8 mouse cellular contexts compared by ENCODE assay signal in the genomic region with DNA sequence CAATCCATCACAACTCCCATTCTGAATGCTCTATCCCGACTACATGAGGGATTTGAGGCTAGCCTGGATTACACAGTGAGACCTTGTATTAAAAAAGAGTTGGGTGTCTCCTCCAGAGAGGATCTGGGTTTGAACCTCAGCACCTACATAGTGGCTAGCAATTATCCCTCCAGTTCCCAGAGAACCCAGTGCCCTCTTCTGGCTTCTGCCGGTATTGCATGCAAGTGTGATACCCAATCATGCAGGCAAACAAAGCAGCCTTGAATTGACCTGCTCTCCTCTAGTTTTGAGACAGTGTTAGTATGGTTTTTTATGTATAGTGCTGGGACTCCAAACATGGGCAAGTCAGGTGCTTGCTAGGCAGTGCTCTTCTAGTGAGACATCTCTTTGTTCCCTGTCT. TPM values are rescaled to one million over a fixed set of nuclear protein-coding genes. Genes with fewer than 3 reads are reported as not detected.
A peak's percentile ranks its signal among the peaks of the same experiment; 100 is the strongest.
DNase-seq lines count a peak whose midpoint lies in the region; ATAC-seq and TF ChIP-seq lines count a peak whose summit lies in the region.

No protein-coding gene starts in this region.

- H3K9ac ChIP-seq in hindbrain, embryonic 13.5 days: no peak overlapping the region
- peak overlapping the region; percentile 38; the same call in 1 of the 2 replicates for H3K9ac ChIP-seq in intestine, embryonic 16.5 days (ENCODE audit: low read depth, low read length)
- no peak overlapping the region for H3K9ac ChIP-seq in limb, embryonic 14.5 days (ENCODE audit: low read depth, low read length, severe bottlenecking)
- H3K9ac ChIP-seq in neural tube, embryonic 11.5 days (ENCODE audit: low read length): no peak overlapping the region

- peaks cover 42% of the 10 kb centered on the region for H3K4me1 ChIP-seq in hindbrain, embryonic 10.5 days (replicated peaks)
- peaks cover 38% of the 10 kb centered on the region for H3K4me1 ChIP-seq in hindbrain, embryonic 13.5 days (replicated peaks)
- H3K4me1 ChIP-seq in erythroblast, embryonic 14.5 days (ENCODE audit: control insufficient read depth): peaks cover 47% of the 10 kb centered on the region
- H3K4me1 ChIP-seq in intestine, embryonic 16.5 days (ENCODE audit: control insufficient read depth, insufficient read depth, low read length): peaks cover 32% of the 10 kb centered on the region
- peaks cover 16% of the 10 kb centered on the region for H3K4me1 ChIP-seq in limb, embryonic 14.5 days (ENCODE audit: control insufficient read depth, insufficient read depth, low read length)
- peaks cover 6% of the 10 kb centered on the region for H3K4me1 ChIP-seq in neural tube, embryonic 11.5 days (ENCODE audit: control insufficient read depth, insufficient read depth, low read length)
- H3K4me1 ChIP-seq in thymus, adult 2 months (replicated peaks; ENCODE audit: control insufficient read depth, insufficient read depth, low read length): peaks cover 20% of the 10 kb centered on the region

- WGBS in hindbrain, embryonic 10.5 days: 19% methylated on average over 2 of the region's 2 CpGs
- WGBS in hindbrain, embryonic 13.5 days: 13% methylated on average over 2 of the region's 2 CpGs
- 20% methylated on average over 2 of the region's 2 CpGs for WGBS in intestine, embryonic 16.5 days
- WGBS in limb, embryonic 14.5 days: 14% methylated on average over 2 of the region's 2 CpGs
- WGBS in neural tube, embryonic 11.5 days: 18% methylated on average over 2 of the region's 2 CpGs
- 33% methylated on average over 2 of the region's 2 CpGs for WGBS in thymus, adult 2 months

- peaks cover 16% of the 10 kb centered on the region for H3K36me3 ChIP-seq in hindbrain, embryonic 10.5 days
- no peaks in the 10 kb centered on the region for H3K36me3 ChIP-seq in hindbrain, embryonic 13.5 days
- H3K36me3 ChIP-seq in erythroblast, embryonic 14.5 days (ENCODE audit: control insufficient read depth): peaks cover 53% of the 10 kb centered on the region
- H3K36me3 ChIP-seq in intestine, embryonic 16.5 days (ENCODE audit: control insufficient read depth, insufficient read depth, low read length): no peaks in the 10 kb centered on the region
- H3K36me3 ChIP-seq in limb, embryonic 14.5 days (ENCODE audit: control insufficient read depth, insufficient read depth, low read length): peaks cover 3% of the 10 kb centered on the region; the same call in 1 of the 2 replicates
- no peaks in the 10 kb centered on the region for H3K36me3 ChIP-seq in neural tube, embryonic 11.5 days (ENCODE audit: control insufficient read depth, insufficient read depth, low read length)
- no peaks in the 10 kb centered on the region; the same call in 1 of the 2 replicates for H3K36me3 ChIP-seq in thymus, adult 2 months (ENCODE audit: control insufficient read depth, insufficient read depth, low read length)

- no peak for TF ChIP-seq POLR2A in limb, embryonic 14.5 days (IDR thresholded peaks at IDR 0.05; ENCODE audit: borderline replicate concordance, extremely low read depth, insufficient read depth, insufficient read length)
- no peak for TF ChIP-seq POLR2A in thymus, adult 2 months (IDR thresholded peaks at IDR 0.05; ENCODE audit: control insufficient read depth, extremely low read depth, insufficient read depth, low read length, poor library complexity)

- peaks cover 15% of the 10 kb centered on the region for H3K27me3 ChIP-seq in hindbrain, embryonic 10.5 days (ENCODE audit: insufficient read depth, poor library complexity, severe bottlenecking)
- H3K27me3 ChIP-seq in hindbrain, embryonic 13.5 days: peaks cover 22% of the 10 kb centered on the region
- H3K27me3 ChIP-seq in erythroblast, embryonic 14.5 days (ENCODE audit: control insufficient read depth): peaks cover 10% of the 10 kb centered on the region
- H3K27me3 ChIP-seq in intestine, embryonic 16.5 days (replicated peaks; ENCODE audit: control insufficient read depth, insufficient read depth, low read length): no peaks in the 10 kb centered on the region
- no peaks in the 10 kb centered on the region for H3K27me3 ChIP-seq in limb, embryonic 14.5 days (ENCODE audit: control insufficient read depth, insufficient read depth, low read length)
- H3K27me3 ChIP-seq in neural tube, embryonic 11.5 days (ENCODE audit: control insufficient read depth, insufficient read depth, low read length): no peaks in the 10 kb centered on the region
- no peaks in the 10 kb centered on the region for H3K27me3 ChIP-seq in thymus, adult 2 months (ENCODE audit: control insufficient read depth, insufficient read depth, low read length)

- TF ChIP-seq CTCF in thymus, adult 2 months (IDR thresholded peaks at IDR 0.05; ENCODE audit: borderline replicate concordance, control insufficient read depth, extremely low read depth, insufficient read depth, low read length, poor library complexity): no peak

- no peak for ATAC-seq in hindbrain, embryonic 13.5 days (ENCODE audit: low FRiP score)
- no peak for ATAC-seq in intestine, embryonic 16.5 days
- no peak for ATAC-seq in limb, embryonic 14.5 days (ENCODE audit: low FRiP score, low read depth)
- no peak for ATAC-seq in neural tube, embryonic 11.5 days (ENCODE audit: insufficient read depth, low FRiP score, low TSS enrichment)

- no peak overlapping the region for H3K4me2 ChIP-seq in hindbrain, embryonic 13.5 days
- H3K4me2 ChIP-seq in intestine, embryonic 16.5 days (ENCODE audit: low read depth, low read length): peak overlapping the region; percentile 92; the same call in 1 of the 2 replicates
- H3K4me2 ChIP-seq in limb, embryonic 14.5 days (replicated peaks; ENCODE audit: low read depth, low read length, severe bottlenecking): no peak overlapping the region; the same call in 1 of the 2 replicates
- no peak overlapping the region for H3K4me2 ChIP-seq in neural tube, embryonic 11.5 days (ENCODE audit: low read depth)

- peak overlapping the region; percentile 41; the same call in 1 of the 2 replicates for H3K27ac ChIP-seq in hindbrain, embryonic 10.5 days
- no peak overlapping the region for H3K27ac ChIP-seq in hindbrain, embryonic 13.5 days
- H3K27ac ChIP-seq in intestine, embryonic 16.5 days (ENCODE audit: low read length): no peak overlapping the region
- H3K27ac ChIP-seq in limb, embryonic 14.5 days (replicated peaks; ENCODE audit: low read depth, low read length): no peak overlapping the region
- H3K27ac ChIP-seq in neural tube, embryonic 11.5 days (ENCODE audit: low read depth, low read length): no peak overlapping the region
- no peak overlapping the region for H3K27ac ChIP-seq in thymus, adult 2 months (ENCODE audit: control insufficient read depth, insufficient read depth, low read length)

- peak overlapping the region; percentile 71; the same call in 1 of the 2 replicates for H3K4me3 ChIP-seq in hindbrain, embryonic 10.5 days
- no peak overlapping the region for H3K4me3 ChIP-seq in hindbrain, embryonic 13.5 days
- H3K4me3 ChIP-seq in erythroblast, embryonic 14.5 days (replicated peaks): peak overlapping the region; percentile 68
- H3K4me3 ChIP-seq in intestine, embryonic 16.5 days (ENCODE audit: low read length): no peak overlapping the region
- no peak overlapping the region for H3K4me3 ChIP-seq in limb, embryonic 14.5 days (replicated peaks; ENCODE audit: low read length)
- no peak overlapping the region for H3K4me3 ChIP-seq in neural tube, embryonic 11.5 days (ENCODE audit: low read depth, low read length)
- no peak overlapping the region for H3K4me3 ChIP-seq in thymus, adult 2 months (ENCODE audit: control insufficient read depth, insufficient read depth, low read length)

- H3K9me3 ChIP-seq in hindbrain, embryonic 10.5 days: no peaks in the 10 kb centered on the region
- H3K9me3 ChIP-seq in hindbrain, embryonic 13.5 days: no peaks in the 10 kb centered on the region
- H3K9me3 ChIP-seq in erythroblast, embryonic 14.5 days (ENCODE audit: control insufficient read depth, low read length): no peaks in the 10 kb centered on the region
- no peaks in the 10 kb centered on the region for H3K9me3 ChIP-seq in intestine, embryonic 16.5 days (ENCODE audit: control insufficient read depth, low read length)
- no peaks in the 10 kb centered on the region for H3K9me3 ChIP-seq in limb, embryonic 14.5 days (ENCODE audit: control insufficient read depth, low read length)
- no peaks in the 10 kb centered on the region for H3K9me3 ChIP-seq in neural tube, embryonic 11.5 days (ENCODE audit: control insufficient read depth, low read length)

- peak; percentile 83 for DNase-seq in hindbrain, embryonic 10.5 days (ENCODE audit: low spot score)
- DNase-seq in adrenal gland, postnatal 4 days (ENCODE audit: low spot score in 2 of 2): peak; percentile 33 to 45
- DNase-seq in limb, embryonic 14.5 days (ENCODE audit: low spot score): peak; percentile 45
- DNase-seq in neural tube, embryonic 11.5 days (ENCODE audit: low spot score): peak; percentile 75
- peak; percentile 86 for DNase-seq in thymus, adult 2 months

RNA-seq across cellular contexts. Expression of gene Tcf19, which starts 2.7 kb away (rescaled TPM):
- 54.5 and 57.0 TPM in 2 replicates for polyA plus RNA-seq in hindbrain, embryonic 10.5 days (2016; fragmentation: Nextera tagmentation; extraction: Ambion mirVana)
- 14.9 and 15.4 TPM in 2 replicates for polyA plus RNA-seq in hindbrain, embryonic 13.5 days (2015; fragmentation: Nextera tagmentation; extraction: Ambion mirVana)
- total RNA-seq in adrenal gland, postnatal 4 days (2021): 10 to 100 TPM; 31.0 to 34.7 TPM
- polyA plus RNA-seq in erythroblast, embryonic 14.5 days (2012): 29.1 and 33.5 TPM in 2 replicates
- 57.7 and 68.3 TPM in 2 replicates for polyA plus RNA-seq in intestine, embryonic 16.5 days (2015; fragmentation: Nextera tagmentation; extraction: Ambion mirVana)
- 73.8 and 82.6 TPM in 2 replicates for polyA plus RNA-seq in limb, embryonic 14.5 days (2012; rRNA removed)
- polyA plus RNA-seq in limb, embryonic 14.5 days (2014; fragmentation: Nextera tagmentation; extraction: Ambion mirVana): 75.5 and 84.3 TPM in 2 replicates
- 46.8 and 54.8 TPM in 2 replicates for polyA plus RNA-seq in neural tube, embryonic 11.5 days (2014; fragmentation: Nextera tagmentation; extraction: Ambion mirVana)
- polyA plus RNA-seq in thymus, adult 2 months (2012; rRNA removed): 64.4 and 92.6 TPM in 2 replicates

RNA-seq across cellular contexts. Expression of gene Cchcr1, which starts 3.0 kb away (rescaled TPM):
- polyA plus RNA-seq in hindbrain, embryonic 10.5 days (2016; fragmentation: Nextera tagmentation; extraction: Ambion mirVana): 19.6 and 25.4 TPM in 2 replicates
- polyA plus RNA-seq in hindbrain, embryonic 13.5 days (2015; fragmentation: Nextera tagmentation; extraction: Ambion mirVana): 6.3 and 7.6 TPM in 2 replicates
- total RNA-seq in adrenal gland, postnatal 4 days (2021): 10 to 100 TPM; 20.0 to 23.5 TPM
- 4.7 and 4.9 TPM in 2 replicates for polyA plus RNA-seq in erythroblast, embryonic 14.5 days (2012)
- polyA plus RNA-seq in intestine, embryonic 16.5 days (2015; fragmentation: Nextera tagmentation; extraction: Ambion mirVana): 12.5 and 15.7 TPM in 2 replicates
- 41.2 and 43.2 TPM in 2 replicates for polyA plus RNA-seq in limb, embryonic 14.5 days (2012; rRNA removed)
- 11.6 and 13.9 TPM in 2 replicates for polyA plus RNA-seq in limb, embryonic 14.5 days (2014; fragmentation: Nextera tagmentation; extraction: Ambion mirVana)
- 9.4 and 10.3 TPM in 2 replicates for polyA plus RNA-seq in neural tube, embryonic 11.5 days (2014; fragmentation: Nextera tagmentation; extraction: Ambion mirVana)
- 19.3 and 19.5 TPM in 2 replicates for polyA plus RNA-seq in thymus, adult 2 months (2012; rRNA removed)

RNA-seq across cellular contexts. Expression of gene Pou5f1, which starts 8.1 kb away (rescaled TPM):
- polyA plus RNA-seq in hindbrain, embryonic 10.5 days (2016; fragmentation: Nextera tagmentation; extraction: Ambion mirVana): not detected in 2 replicates
- polyA plus RNA-seq in hindbrain, embryonic 13.5 days (2015; fragmentation: Nextera tagmentation; extraction: Ambion mirVana): not detected in 2 replicates
- under 1 TPM in 1 of 2 experiments, not detected in 1; 0.37 TPM for total RNA-seq in adrenal gland, postnatal 4 days (2021)
- 0.05 TPM in 1 of 2 replicates, not detected in the other for polyA plus RNA-seq in erythroblast, embryonic 14.5 days (2012)
- not detected in 2 replicates for polyA plus RNA-seq in intestine, embryonic 16.5 days (2015; fragmentation: Nextera tagmentation; extraction: Ambion mirVana)
- polyA plus RNA-seq in limb, embryonic 14.5 days (2012; rRNA removed): 0.06 and 0.09 TPM in 2 replicates
- polyA plus RNA-seq in limb, embryonic 14.5 days (2014; fragmentation: Nextera tagmentation; extraction: Ambion mirVana): not detected in 2 replicates
- polyA plus RNA-seq in neural tube, embryonic 11.5 days (2014; fragmentation: Nextera tagmentation; extraction: Ambion mirVana): not detected in 2 replicates
- polyA plus RNA-seq in thymus, adult 2 months (2012; rRNA removed): 0.50 and 0.71 TPM in 2 replicates

RNA-seq across cellular contexts. Expression of gene Psors1c2, which starts 19.1 kb away (rescaled TPM):
- 1.7 and 2.5 TPM in 2 replicates for polyA plus RNA-seq in hindbrain, embryonic 10.5 days (2016; fragmentation: Nextera tagmentation; extraction: Ambion mirVana)
- polyA plus RNA-seq in hindbrain, embryonic 13.5 days (2015; fragmentation: Nextera tagmentation; extraction: Ambion mirVana): 0.68 and 1.4 TPM in 2 replicates
- total RNA-seq in adrenal gland, postnatal 4 days (2021): under 1 TPM in 1 of 2 experiments, not detected in 1; 0.87 TPM
- polyA plus RNA-seq in erythroblast, embryonic 14.5 days (2012): 0.40 and 0.51 TPM in 2 replicates
- polyA plus RNA-seq in intestine, embryonic 16.5 days (2015; fragmentation: Nextera tagmentation; extraction: Ambion mirVana): 0.66 and 0.81 TPM in 2 replicates
- polyA plus RNA-seq in limb, embryonic 14.5 days (2012; rRNA removed): 1.0 and 2.2 TPM in 2 replicates
- polyA plus RNA-seq in limb, embryonic 14.5 days (2014; fragmentation: Nextera tagmentation; extraction: Ambion mirVana): 0.39 and 1.5 TPM in 2 replicates
- 0.85 and 0.89 TPM in 2 replicates for polyA plus RNA-seq in neural tube, embryonic 11.5 days (2014; fragmentation: Nextera tagmentation; extraction: Ambion mirVana)
- 10.2 and 11.2 TPM in 2 replicates for polyA plus RNA-seq in thymus, adult 2 months (2012; rRNA removed)

RNA-seq across cellular contexts. Expression of gene Cdsn, which starts 38.0 kb away (rescaled TPM):
- 0.10 TPM in 1 of 2 replicates, not detected in the other for polyA plus RNA-seq in hindbrain, embryonic 10.5 days (2016; fragmentation: Nextera tagmentation; extraction: Ambion mirVana)
- 0.12 and 0.14 TPM in 2 replicates for polyA plus RNA-seq in hindbrain, embryonic 13.5 days (2015; fragmentation: Nextera tagmentation; extraction: Ambion mirVana)
- total RNA-seq in adrenal gland, postnatal 4 days (2021): under 1 TPM; 0.11 to 0.37 TPM
- 0.02 TPM in 1 of 2 replicates, not detected in the other for polyA plus RNA-seq in erythroblast, embryonic 14.5 days (2012)
- 0.10 TPM in 2 replicates for polyA plus RNA-seq in intestine, embryonic 16.5 days (2015; fragmentation: Nextera tagmentation; extraction: Ambion mirVana)
- 0.09 and 0.31 TPM in 2 replicates for polyA plus RNA-seq in limb, embryonic 14.5 days (2012; rRNA removed)
- 0.07 and 0.17 TPM in 2 replicates for polyA plus RNA-seq in limb, embryonic 14.5 days (2014; fragmentation: Nextera tagmentation; extraction: Ambion mirVana)
- polyA plus RNA-seq in neural tube, embryonic 11.5 days (2014; fragmentation: Nextera tagmentation; extraction: Ambion mirVana): 0.13 TPM in 1 of 2 replicates, not detected in the other
- 1.8 and 3.3 TPM in 2 replicates for polyA plus RNA-seq in thymus, adult 2 months (2012; rRNA removed)

Comparison
In these comparisons a context has a peak if more than half of its experiments do, and no peak if none do; other contexts are left out.
1. H3K4me3 ChIP-seq: peak in hindbrain, embryonic 10.5 days (single experiment) and erythroblast, embryonic 14.5 days (single experiment); none in hindbrain, embryonic 13.5 days (single experiment), intestine, embryonic 16.5 days (single experiment), limb, embryonic 14.5 days (single experiment), neural tube, embryonic 11.5 days (single experiment) and thymus, adult 2 months (single experiment).
2. Peak in every context shown above with its lines, with median percentiles within 50 percentile points of each other: DNase-seq.